Mouse (Mus musculus): ENCODE measurements at regions not wholly inside any gene's neighbourhood (a gene's known extent, or its start where the extent isn't known, plus 50 kb on each side); places are given as distances from the start of the nearest gene placed in this dataset.

- peak; percentile 49 for DNase-seq
These were observed 63.9 kb downstream of the Ddx3x start for GRCm38 (mm10) chrX:13344701-13345100.

GRCm38 (mm10) chrX:13345126-13345525 lies 64.4 kb downstream of the Ddx3x start:
- no peak for DNase-seq

- DNase-seq, result peak; percentile 14
These were observed 65.4 kb downstream of the Ddx3x start for GRCm38 (mm10) chrX:13346011-13346631.

- no peak for DNase-seq
These were observed 65.9 kb downstream of the Ddx3x start for GRCm38 (mm10) chrX:13346696-13347026.

GRCm38 (mm10) chrX:13347027-13347840 lies 66.5 kb downstream of the Ddx3x start:
- DNase-seq, result peak; percentile 76

GRCm38 (mm10) chrX:13348415-13348814 lies 67.6 kb downstream of the Ddx3x start:
- no peak for DNase-seq

- DNase-seq, result peak; percentile 64
These were observed 69.7 kb downstream of the Ddx3x start for GRCm38 (mm10) chrX:13350461-13350860.

GRCm38 (mm10) chrX:13357149-13357783 lies 76.5 kb downstream of the Ddx3x start:
- DNase-seq, result no peak

GRCm38 (mm10) chrX:13357973-13358372 lies 77.2 kb downstream of the Ddx3x start:
- no peak for DNase-seq

GRCm38 (mm10) chrX:13360436-13360835 lies 79.7 kb downstream of the Ddx3x start:
- peak; percentile 45 for DNase-seq

GRCm38 (mm10) chrX:13370319-13370718 lies 89.5 kb downstream of the Ddx3x start:
- no peak for DNase-seq

- DNase-seq, result no peak
These were observed 92.0 kb downstream of the Ddx3x start for GRCm38 (mm10) chrX:13372752-13373151.

- peak; percentile 38 for DNase-seq
These were observed 79.6 kb upstream of the Nyx start for GRCm38 (mm10) chrX:13386354-13386753.

- peak; percentile 38 for DNase-seq
These were observed 67.4 kb upstream of the Nyx start for GRCm38 (mm10) chrX:13398466-13398865.

GRCm38 (mm10) chrX:13412726-13413125 lies 53.2 kb upstream of the Nyx start:
- no peak for DNase-seq

GRCm38 (mm10) chrX:13413135-13413534 lies 52.8 kb upstream of the Nyx start:
- peak; percentile 36 for DNase-seq
